Mouse (Mus musculus): ENCODE results near the gene Qrich1.

- no peak for TF ChIP-seq POLR2A (IDR thresholded peaks at IDR 0.05; ENCODE audit: insufficient read depth, low read length)
- TF ChIP-seq CTCF (IDR thresholded peaks at IDR 0.05; ENCODE audit: low read depth, low read length) = no peak
Measured at GRCm38 (mm10) chr9:108594354-108594753, 77.7 kb downstream of the Qrich1 start.
